Mouse (Mus musculus): ENCODE data around the gene Cpsf4l.

DNA sequence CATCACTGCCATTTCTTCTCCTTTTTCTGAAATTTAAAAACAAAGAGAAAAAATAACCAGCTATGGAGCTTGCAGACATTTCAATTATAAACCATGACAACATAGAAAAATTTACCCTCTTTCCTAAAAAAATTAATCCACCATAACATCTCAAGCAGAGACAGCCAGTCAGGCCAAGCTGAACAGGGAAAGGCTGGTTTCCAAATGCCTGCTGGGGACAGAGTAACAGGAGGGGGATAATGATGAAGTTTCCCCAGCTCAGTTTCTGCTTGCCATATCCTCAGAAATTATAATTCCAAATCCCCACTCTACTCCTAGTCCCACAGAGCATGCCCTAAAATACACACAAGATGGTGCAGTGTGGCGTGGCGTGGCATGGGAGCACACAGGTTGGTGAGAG is 32.4 kb downstream of the Cpsf4l start:
- no peak for TF ChIP-seq CTCF (IDR thresholded peaks at IDR 0.05; ENCODE audit: borderline replicate concordance, extremely low read depth, insufficient read depth, insufficient read length)
- TF ChIP-seq POLR2A (IDR thresholded peaks at IDR 0.05; ENCODE audit: borderline replicate concordance, extremely low read depth, insufficient read depth, insufficient read length, poor library complexity, severe bottlenecking): no peak

Measured in brain, embryonic 14.5 days (tissue).